Mouse (Mus musculus): ENCODE measurements around the gene Pcca. TPM values are rescaled to one million over a fixed set of nuclear protein-coding genes. Genes with fewer than 3 reads are reported as not detected.

The Pcca gene
- total RNA-seq (2023; ENCODE audit: inconsistent age), result 17.5 to 30.9 TPM (median 26.1 TPM) in 4 replicates

DNA sequence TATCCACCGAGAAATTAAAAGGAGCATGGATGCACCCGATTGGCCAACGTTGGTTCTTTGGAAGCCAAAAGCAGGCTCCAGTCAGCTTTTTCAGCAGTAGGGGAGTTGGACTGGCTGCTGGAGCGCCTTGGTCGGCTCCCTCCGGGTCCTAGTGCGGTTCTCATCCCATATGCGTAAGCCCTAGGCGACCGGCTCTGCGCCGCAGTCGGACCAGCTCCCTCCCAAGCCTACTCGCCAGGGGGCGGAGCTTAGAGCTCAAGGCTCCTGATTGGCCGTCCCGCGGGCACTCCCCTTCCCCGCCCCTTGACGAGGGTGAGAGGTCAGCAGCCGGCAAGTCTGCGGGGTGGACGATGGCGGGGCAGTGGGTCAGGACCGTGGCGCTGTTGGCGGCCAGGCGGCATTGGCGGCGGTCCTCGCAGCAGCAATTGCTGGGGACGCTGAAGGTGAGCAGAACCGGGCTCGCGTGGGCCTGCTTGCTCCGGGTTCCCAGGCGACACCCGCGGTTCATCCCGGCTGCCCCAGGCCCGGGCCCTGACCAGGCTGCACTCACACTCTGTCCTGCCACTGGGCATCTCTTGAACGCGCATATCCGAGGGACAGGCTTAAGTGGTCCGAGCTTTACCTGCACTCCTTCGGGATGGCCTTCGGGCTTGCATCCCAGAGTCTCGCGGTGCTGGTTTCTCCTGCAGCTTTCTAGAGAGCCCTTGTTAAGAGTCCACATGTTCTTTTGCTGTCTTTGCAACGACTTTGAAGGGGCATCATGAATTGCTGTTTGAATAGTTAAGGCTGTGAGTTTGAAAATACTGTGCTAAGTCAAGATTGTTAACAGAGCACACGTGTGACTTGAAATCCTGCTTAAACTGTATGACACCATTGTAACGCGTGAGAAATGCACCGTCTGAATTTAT lies at the start of gene Pcca:
Gene Pcca, plus strand, starts transcription at position 308 of the 908 bp plus-strand sequence.

DNA sequence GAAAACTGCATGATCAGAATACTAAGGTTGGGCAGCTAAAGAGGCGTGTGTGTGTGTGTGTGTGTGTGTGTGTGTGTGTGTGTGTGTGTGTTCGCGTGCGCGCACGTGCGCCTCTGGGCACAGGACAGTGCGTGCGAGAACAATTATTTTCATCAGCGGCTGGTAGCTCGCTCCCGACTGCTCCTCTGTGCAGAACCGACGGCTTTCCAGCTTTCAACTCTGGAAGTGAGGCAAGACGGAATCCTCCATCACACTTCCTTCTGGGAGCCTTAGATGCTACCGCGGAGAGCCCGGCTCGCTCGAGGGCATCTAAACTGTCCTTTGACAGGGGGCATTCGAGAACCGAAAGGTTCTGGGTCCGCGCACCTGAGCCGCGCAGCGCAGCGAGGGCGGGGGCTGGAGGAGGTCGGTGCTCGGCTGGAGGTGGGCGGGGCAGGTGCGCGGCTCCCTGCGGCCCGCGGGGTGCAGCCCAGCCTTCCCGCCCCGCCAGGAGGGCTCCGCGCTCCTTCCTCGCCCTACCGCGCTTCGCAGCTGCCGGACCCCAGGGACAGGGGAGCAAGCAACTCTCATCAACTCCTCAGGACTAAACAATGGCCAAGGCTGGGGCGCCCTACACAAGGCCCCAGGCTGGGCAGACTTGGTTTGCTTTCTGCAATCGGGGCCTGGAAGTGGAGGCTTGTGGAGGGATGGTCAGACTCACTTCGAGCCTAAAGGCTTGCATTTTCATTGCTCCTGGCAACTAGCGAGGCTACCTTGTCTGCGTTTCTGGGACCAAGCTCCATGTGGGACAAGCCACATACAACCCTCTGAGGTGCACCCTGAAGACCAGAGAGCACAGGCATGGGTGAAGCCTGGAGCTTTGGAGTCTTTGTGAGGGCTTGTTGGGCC lies 43.4 kb upstream of the Pcca start, which contains the start of gene Gm10837:
Gene Gm10837, plus strand, starts transcription at position 146 of the 888 bp plus-strand sequence.

DNA sequence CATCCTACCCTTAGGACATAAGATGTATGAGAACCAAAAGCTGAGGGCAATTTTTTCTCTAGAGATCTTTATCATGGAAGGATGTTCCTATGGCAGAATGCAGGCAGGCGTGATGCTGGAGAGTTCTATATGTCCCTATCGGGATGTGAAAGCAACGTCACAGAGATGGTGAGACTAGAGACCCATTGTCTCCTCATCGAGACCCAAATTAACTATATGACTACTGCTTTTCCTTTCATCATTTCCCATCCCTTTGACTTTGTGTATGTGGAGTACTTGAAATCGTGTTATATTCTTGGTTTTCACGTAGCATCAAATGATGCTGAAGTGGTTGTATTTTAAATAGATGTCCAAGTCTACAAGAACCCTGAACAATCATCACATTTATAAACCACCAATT lies 379.5 kb downstream of the Pcca start, which contains the start of gene Ggact:
Gene Ggact, minus strand, starts transcription at position 101 of the 400 bp plus-strand sequence.

Other genes starting within 250 kb of the Pcca start
- gene Gm5089, start 83.2 kb upstream of the Pcca start, total RNA-seq (2023; ENCODE audit: inconsistent age), result not detected in 4 replicates
- 0.15 to 1.1 TPM (median 0.83 TPM) in 3 of 4 replicates, not detected in the other for gene Zic5, start 68.6 kb upstream of the Pcca start, total RNA-seq (2023; ENCODE audit: inconsistent age)
- not detected in 4 replicates for gene Zic2, start 58.9 kb upstream of the Pcca start, total RNA-seq (2023; ENCODE audit: inconsistent age)
- gene Gm10837, start 43.7 kb upstream of the Pcca start, total RNA-seq (2023; ENCODE audit: inconsistent age), result not detected in 4 replicates